Mouse (Mus musculus) spleen, adult 2 months (tissue): ENCODE data around the gene Col17a1. TPM values are rescaled to one million over a fixed set of nuclear protein-coding genes. Genes with fewer than 3 reads are reported as not detected.

ENCODE experiments used
- DNase-seq, 2 experiments: peaks; one replicate each; pipeline versions ENCODE4 v3.0.0 to v3.0.0-alpha.2; 2012 to 2021; ENCODE audit warnings: low spot score in 2 of 2, low read depth in 1 of 2
- H3K27ac ChIP-seq: fragments of 200-500 bp; 2 replicates; pipeline ENCODE4 v1.5.1; 2012; ENCODE audit warnings: low read length, inconsistent platforms; ENCODE audit not compliant: insufficient read depth
- H3K27me3 ChIP-seq: fragments of 200-500 bp; 2 replicates; pipeline ENCODE4 v1.6.1; 2012; ENCODE audit warnings: mild to moderate bottlenecking, moderate library complexity, low read length, inconsistent platforms; ENCODE audit not compliant: control insufficient read depth, insufficient read depth
- H3K36me3 ChIP-seq: fragments of 200-500 bp; 2 replicates; pipeline ENCODE4 v1.6.1; 2012; ENCODE audit warnings: mild to moderate bottlenecking, low read length, inconsistent platforms; ENCODE audit not compliant: control insufficient read depth, insufficient read depth
- H3K4me1 ChIP-seq: fragments of 200-500 bp; 2 replicates; pipeline ENCODE4 v1.6.1; 2011; ENCODE audit warnings: inconsistent platforms; ENCODE audit not compliant: control insufficient read depth, insufficient read depth, insufficient read length
- H3K4me3 ChIP-seq: fragments of 200-500 bp; 2 replicates; pipeline ENCODE4 v1.5.1; 2011; ENCODE audit warnings: mild to moderate bottlenecking, inconsistent platforms; ENCODE audit not compliant: insufficient read depth, insufficient read length; ENCODE audit errors: extremely low read depth
- CTCF ChIP-seq: fragments of 200-500 bp; IDR thresholded peaks from 2 replicates; pipeline ENCODE4 v1.5.1; 2011; ENCODE audit warnings: mild to moderate bottlenecking, inconsistent platforms; ENCODE audit not compliant: insufficient read depth, insufficient read length, insufficient replicate concordance; ENCODE audit errors: extremely low read depth
- POLR2A ChIP-seq: fragments of 200-500 bp; IDR thresholded peaks from 2 replicates; pipeline ENCODE4 v1.6.1; 2011; ENCODE audit warnings: low read depth, low read length, inconsistent platforms
- WGBS: fragments of 180-500 bp; shearing (Covaris S2); methylation state at CpG from one replicate; pipeline ENCODE4 v1.1.7; 2018; 5-methylcytosine and 5-hydroxymethylcytosine counted together
- polyA plus RNA-seq: library from polyadenylated mRNA; depleted of rRNA; stranded (reverse); fragments of >200 nt; gene quantifications from 2 replicates; pipeline ENCODE4 v1.2.3, GENCODE M21; 2012

Gene Col17a1
- polyA plus RNA-seq, 1 experiment, result 1.9 TPM

DNA sequence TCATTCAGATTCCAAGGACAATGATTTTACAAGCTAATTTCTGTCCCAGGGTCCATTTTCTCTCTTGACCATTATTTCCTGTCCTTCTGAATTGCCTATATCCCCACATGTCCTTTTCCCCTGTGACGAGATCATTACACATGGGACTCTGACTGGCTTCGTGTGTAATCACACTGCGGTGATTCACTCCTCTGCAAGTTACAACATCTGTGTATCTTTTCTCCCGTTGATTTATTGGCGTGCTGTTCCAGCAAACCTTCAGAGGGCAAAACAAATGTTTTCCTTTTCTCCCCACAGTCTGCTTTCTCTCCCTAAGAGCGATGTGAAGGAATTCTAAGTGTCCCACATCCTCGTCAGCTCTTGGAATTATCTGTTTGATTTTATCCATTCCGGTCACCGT, 7.8 kb upstream of the Col17a1 start:
- Histone ChIP-seq H3K4me1 (no peaks in the 10 kb centered on the region), H3K27me3 (no peaks in the 10 kb centered on the region), H3K27ac (no peak overlapping the region), H3K4me3 (no peak overlapping the region), H3K36me3 (no peaks in the 10 kb centered on the region)
- no peak for DNase-seq
- no peak for TF ChIP-seq POLR2A
- no peak for TF ChIP-seq CTCF
- WGBS, result 88% methylated on average over 9 of the region's 9 CpGs

DNA sequence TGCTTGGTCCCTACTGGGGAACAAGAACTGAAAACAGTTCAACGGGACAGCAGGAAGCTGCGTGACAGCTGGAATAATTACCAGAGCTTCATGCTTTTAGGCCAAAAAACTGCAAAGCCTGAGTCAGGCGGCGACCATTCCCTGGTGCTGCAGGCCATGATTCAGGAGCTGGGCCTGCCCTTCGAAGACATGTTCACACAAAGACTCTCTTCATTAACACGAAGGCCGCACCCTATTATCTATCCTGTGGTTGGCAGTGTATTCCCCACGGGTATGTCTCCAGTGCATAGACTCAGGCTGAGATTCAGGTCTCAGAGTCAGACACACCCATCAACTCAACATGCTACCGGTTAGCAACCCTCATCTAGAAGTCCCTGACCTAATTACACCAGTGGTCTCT, 6.4 kb upstream of the Col17a1 start:
- no peak for TF ChIP-seq CTCF
- TF ChIP-seq POLR2A, result no peak
- Histone ChIP-seq H3K36me3 (no peaks in the 10 kb centered on the region), H3K27me3 (no peaks in the 10 kb centered on the region), H3K27ac (no peak overlapping the region), H3K4me3 (no peak overlapping the region), H3K4me1 (no peaks in the 10 kb centered on the region)
- DNase-seq, result no peak
- WGBS, result 67% methylated on average over 9 of the region's 9 CpGs

DNA sequence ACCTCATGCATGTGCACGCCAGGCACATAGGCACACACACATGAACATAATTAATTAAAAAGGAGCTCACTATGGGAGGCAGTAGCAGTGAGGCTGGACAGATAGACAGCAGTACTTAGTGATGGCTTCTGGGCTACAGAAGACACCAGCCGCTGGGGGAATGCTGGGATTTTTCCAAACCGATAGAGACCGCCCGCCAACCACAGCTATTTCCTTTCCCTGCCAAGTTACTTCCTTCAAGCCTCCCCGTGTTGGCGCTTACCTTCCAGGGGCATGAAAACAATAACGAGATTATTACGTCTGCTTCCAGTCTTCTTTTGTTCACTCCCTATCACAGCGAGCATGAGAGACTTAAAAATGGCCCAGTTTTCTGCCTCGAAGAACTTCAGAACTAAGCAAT, 5.2 kb upstream of the Col17a1 start:
- Histone ChIP-seq H3K36me3 (no peaks in the 10 kb centered on the region), H3K27me3 (no peaks in the 10 kb centered on the region), H3K4me3 (no peak overlapping the region), H3K27ac (no peak overlapping the region), H3K4me1 (no peaks in the 10 kb centered on the region)
- 20% methylated on average over 11 of the region's 11 CpGs for WGBS
- no peak for DNase-seq
- TF ChIP-seq POLR2A, result no peak
- TF ChIP-seq CTCF, result no peak

DNA sequence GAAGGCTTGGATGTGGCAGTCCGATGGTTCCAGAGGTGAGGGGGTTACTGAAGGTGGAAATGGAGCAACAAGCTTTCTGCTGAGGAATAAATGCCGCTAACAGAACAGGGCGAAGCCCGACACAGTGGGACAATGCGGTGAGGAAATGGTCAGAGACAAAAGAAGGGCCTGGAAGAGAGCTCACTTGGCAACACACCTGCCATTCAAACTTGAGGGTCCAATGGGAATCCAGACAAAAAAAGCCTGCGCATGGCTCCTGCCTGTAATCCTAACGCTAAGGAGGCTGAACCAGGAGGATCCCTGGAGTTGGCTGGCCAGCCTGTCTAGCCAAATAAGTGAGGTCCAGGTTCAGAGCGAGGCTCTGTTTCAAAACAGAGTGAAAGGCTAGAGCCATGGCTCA, 4.5 kb upstream of the Col17a1 start:
- no peaks in the 10 kb centered on the region for H3K36me3 ChIP-seq
- 91% methylated on average over 8 of the region's 8 CpGs for WGBS
- H3K27ac ChIP-seq, result no peak overlapping the region
- H3K4me1 ChIP-seq, result no peaks in the 10 kb centered on the region
- H3K27me3 ChIP-seq, result no peaks in the 10 kb centered on the region
- TF ChIP-seq CTCF, result no peak
- TF ChIP-seq POLR2A, result no peak
- no peak for DNase-seq
- H3K4me3 ChIP-seq, result no peak overlapping the region

DNA sequence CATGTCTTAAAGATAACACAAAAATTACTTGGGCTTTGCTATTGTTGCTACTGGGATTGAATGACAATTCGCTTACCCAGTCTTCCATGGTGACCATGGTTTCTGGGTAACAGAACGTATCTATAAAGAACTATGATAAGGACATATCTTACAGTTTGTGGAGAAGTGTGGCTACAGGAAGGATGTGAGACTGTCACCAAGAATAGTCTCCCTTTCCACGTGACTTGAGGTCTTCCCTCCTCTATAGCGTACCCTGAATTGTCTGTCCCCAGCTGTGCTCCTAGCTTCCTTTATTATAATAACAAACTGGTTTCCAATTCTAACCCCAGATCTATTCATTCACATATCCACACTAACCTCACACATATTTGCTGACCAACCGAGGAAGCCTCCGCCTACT, 3.8 kb upstream of the Col17a1 start:
- no peak for DNase-seq
- WGBS, result 26% methylated on average over 6 of the region's 6 CpGs
- Histone ChIP-seq H3K27ac (no peak overlapping the region), H3K36me3 (no peaks in the 10 kb centered on the region), H3K27me3 (no peaks in the 10 kb centered on the region), H3K4me1 (no peaks in the 10 kb centered on the region), H3K4me3 (no peak overlapping the region)
- TF ChIP-seq POLR2A, result no peak
- TF ChIP-seq CTCF, result no peak

DNA sequence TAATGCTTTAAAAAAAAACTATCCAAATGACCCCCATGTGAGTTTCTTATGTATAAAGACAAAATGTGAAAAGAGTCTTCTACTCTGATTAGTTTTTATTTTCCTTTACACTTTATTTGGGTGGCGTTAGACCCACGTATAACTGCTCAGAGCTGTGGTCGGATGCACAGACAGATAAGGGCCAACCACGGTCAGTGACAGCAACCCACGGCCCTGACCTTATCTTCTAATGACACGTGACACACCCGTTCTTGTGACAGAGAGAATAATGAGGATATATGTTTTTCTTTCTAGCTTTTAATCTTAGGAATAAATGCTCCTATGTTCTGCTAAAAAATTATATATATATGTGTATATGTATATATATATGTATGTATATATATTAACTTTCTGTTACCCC, 2.3 kb downstream of the Col17a1 start:
- TF ChIP-seq POLR2A, result no peak
- TF ChIP-seq CTCF, result no peak
- DNase-seq, result no peak
- Histone ChIP-seq H3K4me1 (no peaks in the 10 kb centered on the region), H3K4me3 (no peak overlapping the region), H3K36me3 (no peaks in the 10 kb centered on the region), H3K27me3 (no peaks in the 10 kb centered on the region), H3K27ac (no peak overlapping the region)
- 63% methylated on average over 7 of the region's 7 CpGs for WGBS

DNA sequence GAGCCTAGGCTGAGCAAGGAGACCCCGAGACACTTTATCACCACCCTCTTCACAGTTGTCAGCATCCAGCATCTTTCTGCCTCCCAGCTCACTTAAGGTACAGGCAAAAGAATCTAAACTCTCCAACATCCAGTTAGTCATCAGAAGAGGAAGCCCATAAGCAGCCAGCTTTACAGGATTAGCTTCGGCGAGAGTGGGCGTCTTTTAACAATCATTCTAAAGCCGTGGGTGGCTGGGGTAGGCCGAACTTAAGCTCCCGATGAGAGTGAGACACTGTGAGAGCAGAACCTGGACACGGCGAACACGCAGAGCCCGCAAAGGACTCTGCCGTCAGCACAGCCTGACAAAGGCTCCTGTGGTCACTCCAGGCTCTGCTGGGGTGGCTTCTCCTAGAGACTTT, 13.2 kb downstream of the Col17a1 start:
- Histone ChIP-seq H3K27ac (no peak overlapping the region), H3K27me3 (no peaks in the 10 kb centered on the region), H3K4me1 (no peaks in the 10 kb centered on the region), H3K36me3 (no peaks in the 10 kb centered on the region), H3K4me3 (no peak overlapping the region)
- 91% methylated on average over 12 of the region's 12 CpGs for WGBS
- TF ChIP-seq CTCF, result no peak
- DNase-seq, result no peak

DNA sequence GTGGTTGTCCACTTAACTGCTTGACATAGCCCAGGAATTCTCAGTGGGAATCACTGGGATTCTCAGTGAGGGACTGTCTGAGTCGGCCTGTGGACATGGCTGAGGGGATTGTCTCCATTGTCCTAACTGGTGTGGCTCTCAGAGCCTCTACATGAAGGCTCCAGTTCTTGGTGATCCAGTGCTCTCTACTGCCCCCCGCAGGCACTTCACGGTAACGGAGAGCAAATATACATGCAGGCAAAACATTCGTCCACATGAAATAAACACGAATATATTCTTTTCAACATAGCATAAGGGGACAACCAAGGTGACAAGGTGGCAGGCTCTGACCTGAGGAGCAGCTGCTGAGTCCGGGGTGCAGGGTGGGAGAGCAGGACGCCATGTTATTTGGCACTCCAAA, 17.5 kb downstream of the Col17a1 start:
- WGBS, result 58% methylated on average over 8 of the region's 8 CpGs

More for the DNA sequence above, 17.5 kb downstream of the Col17a1 start:
- no peak overlapping the region for H3K27ac ChIP-seq
- H3K4me1 ChIP-seq, result no peaks in the 10 kb centered on the region
- no peak overlapping the region for H3K4me3 ChIP-seq
- no peaks in the 10 kb centered on the region for H3K27me3 ChIP-seq
- no peak for DNase-seq
- no peaks in the 10 kb centered on the region for H3K36me3 ChIP-seq
- TF ChIP-seq POLR2A (no peak), CTCF (peak; percentile 24; the same call in 1 of the 2 replicates)
